Mouse (Mus musculus) spleen, adult 2 months (tissue): Measurements from ENCODE around the gene Smim4.

Experiments used
- CTCF ChIP-seq: fragments of 200-500 bp; IDR thresholded peaks from 2 replicates; pipeline ENCODE4 v1.5.1; 2011; ENCODE audit warnings: mild to moderate bottlenecking, inconsistent platforms; ENCODE audit not compliant: insufficient read depth, insufficient read length, insufficient replicate concordance; ENCODE audit errors: extremely low read depth
- POLR2A ChIP-seq: fragments of 200-500 bp; IDR thresholded peaks from 2 replicates; pipeline ENCODE4 v1.6.1; 2011; ENCODE audit warnings: low read depth, low read length, inconsistent platforms

GRCm38 (mm10) chr14:31170963-31171362, 42.2 kb upstream of the Smim4 start:
- no peak for TF ChIP-seq CTCF
- no peak for TF ChIP-seq POLR2A
